Mouse (Mus musculus) thymus, adult 2 months (tissue): ENCODE measurements around the gene Sfxn1. TPM values are rescaled to one million over a fixed set of nuclear protein-coding genes. Genes with fewer than 3 reads are reported as not detected.

ENCODE experiments used
- DNase-seq: peaks from one replicate; pipeline ENCODE4 v3.0.0; 2021
- H3K27ac ChIP-seq: fragments of 200-500 bp; 2 replicates; pipeline ENCODE4 v1.5.1; 2012; ENCODE audit warnings: low read length, control low read depth; ENCODE audit not compliant: control insufficient read depth, insufficient read depth
- H3K27me3 ChIP-seq: fragments of 200-500 bp; 2 replicates; pipeline ENCODE4 v1.6.1; 2012; ENCODE audit warnings: mild to moderate bottlenecking, low read length, moderate library complexity, mixed read lengths; ENCODE audit not compliant: control insufficient read depth, insufficient read depth
- H3K36me3 ChIP-seq: fragments of 200-500 bp; 2 replicates; pipeline ENCODE4 v1.6.1; 2012; ENCODE audit warnings: mild to moderate bottlenecking, low read length, moderate library complexity; ENCODE audit not compliant: control insufficient read depth, insufficient read depth
- H3K4me1 ChIP-seq: fragments of 200-500 bp; replicated peaks from 2 replicates; pipeline ENCODE4 v1.6.1; 2012; ENCODE audit warnings: low read length; ENCODE audit not compliant: control insufficient read depth, insufficient read depth
- H3K4me3 ChIP-seq: fragments of 200-500 bp; 2 replicates; pipeline ENCODE4 v1.5.1; 2012; ENCODE audit warnings: mild to moderate bottlenecking, low read length, control low read depth, moderate library complexity; ENCODE audit not compliant: control insufficient read depth, insufficient read depth
- CTCF ChIP-seq: fragments of 200-500 bp; IDR thresholded peaks from 2 replicates; pipeline ENCODE4 v1.5.1; 2012; ENCODE audit warnings: mild to moderate bottlenecking, control low read depth, low read length, moderate library complexity, borderline replicate concordance; ENCODE audit not compliant: control insufficient read depth, poor library complexity, insufficient read depth; ENCODE audit errors: extremely low read depth
- POLR2A ChIP-seq: fragments of 200-500 bp; IDR thresholded peaks from 2 replicates; pipeline ENCODE4 v1.6.1; 2012; ENCODE audit warnings: mild to moderate bottlenecking, low read length, control low read depth, moderate library complexity; ENCODE audit not compliant: control insufficient read depth, poor library complexity, insufficient read depth; ENCODE audit errors: extremely low read depth
- WGBS: fragments of 180-500 bp; shearing (Covaris S2); methylation state at CpG from one replicate; pipeline ENCODE4 v1.1.7; 2018; 5-methylcytosine and 5-hydroxymethylcytosine counted together
- polyA plus RNA-seq: library from polyadenylated mRNA; depleted of rRNA; stranded (reverse); fragments of >200 nt; gene quantifications from 2 replicates; pipeline ENCODE4 v1.2.3, GENCODE M21; 2012

Gene Sfxn1
- polyA plus RNA-seq, 1 experiment = 16.2 TPM

DNA sequence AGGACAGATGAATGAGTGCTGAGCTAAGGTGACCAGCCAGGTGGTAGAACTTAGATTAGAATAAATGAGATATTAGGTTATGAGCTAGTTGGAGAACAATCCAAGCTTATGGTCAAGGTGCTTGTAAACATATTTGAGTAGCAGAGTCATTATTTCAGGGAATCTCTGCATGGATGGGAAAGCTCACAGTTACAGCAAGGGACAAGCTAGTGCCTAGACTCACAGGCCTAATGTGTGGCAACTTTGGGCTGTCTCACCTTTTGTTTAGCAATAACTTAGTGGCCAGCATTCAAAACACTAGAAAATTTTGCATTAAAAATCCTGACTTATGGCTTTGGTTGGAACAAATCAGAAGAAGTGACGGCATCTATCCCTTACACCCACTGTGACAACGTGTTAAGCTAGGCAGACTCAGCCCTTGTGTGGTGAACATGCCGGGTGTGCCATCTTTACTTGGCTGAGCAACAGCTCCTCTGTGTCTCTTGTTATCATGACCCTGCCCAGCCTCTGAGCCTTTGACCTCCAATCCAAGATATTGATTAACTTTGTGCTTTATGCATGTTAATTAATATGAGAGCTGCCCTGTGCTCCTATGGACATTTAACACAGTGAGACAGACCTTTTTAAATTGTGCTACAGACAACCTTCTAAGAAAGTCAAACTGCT is 5.5 kb upstream of the Sfxn1 start:
- no peak overlapping the region for H3K27ac ChIP-seq
- 97% methylated on average over 3 of the region's 3 CpGs for WGBS
- H3K27me3 ChIP-seq = no peaks in the 10 kb centered on the region
- H3K4me3 ChIP-seq = no peak overlapping the region
- TF ChIP-seq POLR2A (no peak), CTCF (no peak)
- H3K4me1 ChIP-seq = no peaks in the 10 kb centered on the region
- no peaks in the 10 kb centered on the region for H3K36me3 ChIP-seq
- no peak for DNase-seq

- no peak overlapping the region for H3K27ac ChIP-seq
- 67% methylated on average over 6 of the region's 6 CpGs for WGBS
- no peaks in the 10 kb centered on the region for H3K27me3 ChIP-seq
- DNase-seq = no peak
- H3K36me3 ChIP-seq = no peaks in the 10 kb centered on the region
- TF ChIP-seq POLR2A = no peak
- TF ChIP-seq CTCF = no peak
- H3K4me1 ChIP-seq = peaks cover 5% of the 10 kb centered on the region; the same call in 1 of the 2 replicates
- H3K4me3 ChIP-seq = no peak overlapping the region
Observed at GRCm38 (mm10) chr13:54067617-54068166, 4.0 kb upstream of the Sfxn1 start.

DNA sequence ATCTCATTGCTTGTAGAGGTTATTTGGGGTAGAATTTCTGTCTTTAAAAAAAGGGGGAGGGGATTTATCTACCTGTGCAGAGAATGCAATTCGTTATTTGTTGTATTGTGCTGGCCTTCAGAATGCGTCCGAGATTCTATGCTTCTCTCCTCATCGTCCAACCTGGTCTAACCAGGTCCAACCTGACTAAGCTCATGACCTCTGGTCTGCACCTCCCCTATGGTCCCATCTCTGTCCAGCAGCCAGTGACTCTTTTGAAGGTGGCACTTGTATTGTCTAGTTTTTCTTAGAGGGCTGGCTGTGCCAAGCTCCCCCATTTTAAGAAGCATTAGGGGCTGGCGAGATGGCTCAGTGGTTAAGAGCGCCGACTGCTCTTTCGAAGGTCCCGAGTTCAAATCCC is 658 bp upstream of the Sfxn1 start:
- TF ChIP-seq POLR2A (no peak), CTCF (no peak)
- Histone ChIP-seq H3K27me3 (no peaks in the 10 kb centered on the region), H3K4me1 (peaks cover 7% of the 10 kb centered on the region; the same call in 1 of the 2 replicates), H3K4me3 (no peak overlapping the region), H3K36me3 (no peaks in the 10 kb centered on the region), H3K27ac (no peak overlapping the region)
- WGBS = 97% methylated on average over 9 of the region's 9 CpGs
- DNase-seq = no peak

- H3K4me1 ChIP-seq = peaks cover 7% of the 10 kb centered on the region; the same call in 1 of the 2 replicates
- DNase-seq = no peak
- no peak overlapping the region for H3K27ac ChIP-seq
- WGBS = 40% methylated on average over 10 of the region's 10 CpGs
- no peaks in the 10 kb centered on the region for H3K27me3 ChIP-seq
- TF ChIP-seq POLR2A (no peak), CTCF (no peak)
- peak overlapping the region; percentile 81; the same call in 1 of the 2 replicates for H3K4me3 ChIP-seq
- H3K36me3 ChIP-seq = no peaks in the 10 kb centered on the region
Observed at GRCm38 (mm10) chr13:54072526-54073057, 923 bp downstream of the Sfxn1 start.

- peaks cover 7% of the 10 kb centered on the region; the same call in 1 of the 2 replicates for H3K4me1 ChIP-seq
- TF ChIP-seq CTCF (no peak), POLR2A (no peak)
- H3K36me3 ChIP-seq = no peaks in the 10 kb centered on the region
- H3K27ac ChIP-seq = no peak overlapping the region
- H3K4me3 ChIP-seq = no peak overlapping the region
- H3K27me3 ChIP-seq = no peaks in the 10 kb centered on the region
- DNase-seq = no peak
- WGBS = 0% methylated on average over 1 of the region's 1 CpGs
Observed at GRCm38 (mm10) chr13:54073066-54073465, 1.4 kb downstream of the Sfxn1 start.

DNA sequence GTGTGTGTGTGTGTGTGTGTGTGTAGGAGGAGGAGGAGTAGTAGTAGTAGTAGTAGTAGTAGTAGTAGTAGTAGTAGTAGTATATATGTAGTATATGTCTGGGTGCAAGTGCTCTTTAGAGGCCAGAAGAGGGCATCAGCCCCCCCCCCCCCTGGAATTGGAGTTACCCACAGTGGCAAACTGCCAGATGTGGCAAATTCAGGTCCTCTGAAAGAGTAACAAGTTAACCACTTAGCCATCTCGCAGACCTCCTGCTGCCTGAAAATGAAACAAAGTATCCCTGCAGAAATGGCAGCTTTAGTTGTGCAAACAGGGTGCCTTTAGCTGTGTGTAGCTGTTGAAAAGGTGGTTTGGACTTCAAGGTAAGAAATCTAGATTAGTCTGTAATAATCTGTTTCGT is 1.8 kb downstream of the Sfxn1 start:
- TF ChIP-seq POLR2A = no peak
- TF ChIP-seq CTCF = no peak
- Histone ChIP-seq H3K27ac (no peak overlapping the region), H3K4me1 (peaks cover 7% of the 10 kb centered on the region; the same call in 1 of the 2 replicates), H3K4me3 (no peak overlapping the region), H3K36me3 (no peaks in the 10 kb centered on the region), H3K27me3 (no peaks in the 10 kb centered on the region)
- 37% methylated on average over 2 of the region's 2 CpGs for WGBS
- no peak for DNase-seq
